Mouse (Mus musculus) adrenal gland, postnatal 4 days (tissue): ENCODE results near the gene Ecpas. TPM values are rescaled to one million over a fixed set of nuclear protein-coding genes. Genes with fewer than 3 reads are reported as not detected.

Experiments used
- DNase-seq, 2 experiments: peaks; one replicate each; pipeline ENCODE4 v3.0.0; 2021 to 2022; ENCODE audit warnings: low spot score in 2 of 2, mixed read lengths in 2 of 2
- total RNA-seq, 2 experiments: library from RNA; stranded (reverse); gene quantifications; 2 replicates each; pipeline ENCODE4 v1.2.3; 2021

Ecpas gene
- total RNA-seq, 2 experiments from 2014 or later, result 144 to 150 TPM

DNA sequence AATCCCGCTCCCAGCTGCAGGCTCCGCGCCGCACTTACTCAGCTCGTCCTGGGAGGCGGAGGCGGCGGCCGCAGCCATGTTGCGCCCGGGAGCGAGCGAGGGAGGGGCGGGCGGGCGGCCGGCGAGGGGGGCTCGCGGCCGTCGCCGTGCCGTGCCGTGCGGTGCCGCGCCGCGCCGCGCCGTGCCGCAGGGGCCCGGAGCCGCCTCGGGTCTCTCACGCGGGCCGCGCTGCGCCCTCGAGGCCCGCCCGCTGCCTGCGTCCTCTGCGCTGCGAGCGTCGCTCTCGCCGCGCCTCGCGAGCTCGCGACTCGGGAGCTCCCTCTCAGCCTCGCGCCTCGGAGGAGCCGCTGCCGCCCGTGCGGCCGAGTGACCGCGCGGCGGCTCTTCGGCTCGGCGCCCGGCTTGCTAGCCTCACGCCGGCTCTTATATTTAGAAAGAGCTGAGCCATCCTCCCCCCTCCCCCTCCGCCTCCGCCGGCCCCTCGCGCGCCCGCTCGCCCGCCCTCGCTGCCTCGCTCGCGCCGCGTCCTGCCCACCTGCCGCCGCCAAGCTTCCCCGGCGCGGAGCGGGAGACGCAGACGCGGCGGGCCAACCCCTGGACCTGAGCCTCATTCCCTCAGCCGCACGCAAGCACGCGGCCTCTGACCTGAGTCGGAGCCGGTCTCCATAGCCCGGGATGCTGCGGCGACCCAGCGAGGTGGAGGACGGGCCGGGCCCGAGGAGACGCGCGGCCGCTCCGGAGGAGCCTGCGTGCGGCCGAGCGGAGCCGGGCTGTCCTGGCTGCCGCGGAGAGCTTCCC is 519 bp downstream of the Ecpas start:
- peak; percentile 20 to 47 for DNase-seq

DNA sequence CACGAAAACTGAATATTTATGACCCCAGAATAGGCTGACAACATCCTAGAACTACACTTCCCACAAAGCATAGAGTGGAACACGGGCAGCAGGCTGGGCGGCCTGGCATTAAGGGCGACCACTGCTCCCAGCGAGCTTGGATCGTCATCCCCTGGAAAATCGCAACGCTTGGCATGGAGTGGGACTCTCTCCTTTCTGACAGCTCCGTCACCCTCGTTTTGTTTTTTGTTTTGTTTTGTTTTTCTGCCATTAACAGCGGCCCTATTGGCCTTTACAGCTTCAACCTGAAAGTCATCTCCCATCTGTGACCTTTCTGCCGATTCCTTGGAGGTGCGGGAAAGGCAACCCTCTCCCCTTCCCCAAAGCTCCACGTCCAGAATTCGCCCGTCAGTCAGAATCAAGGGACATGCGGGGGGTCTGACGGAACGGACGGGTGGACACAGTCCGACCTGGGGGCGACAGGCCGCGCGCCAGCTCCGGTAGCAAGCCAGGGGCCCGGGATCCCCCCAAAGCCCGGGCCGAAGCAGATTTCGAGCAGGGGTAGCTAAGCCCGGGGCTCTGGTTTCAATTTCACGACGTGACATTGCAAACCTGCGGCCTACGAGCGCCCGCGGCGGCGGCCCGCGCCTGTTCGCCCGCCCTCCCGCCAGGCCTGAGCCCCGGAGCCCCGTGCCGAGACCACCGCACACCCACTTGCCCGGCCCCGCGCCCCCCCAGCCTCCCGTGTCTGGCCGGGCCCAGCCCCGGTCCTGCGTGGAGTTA is 1.3 kb downstream of the Ecpas start:
- peak; percentile 36 to 40 for DNase-seq

DNA sequence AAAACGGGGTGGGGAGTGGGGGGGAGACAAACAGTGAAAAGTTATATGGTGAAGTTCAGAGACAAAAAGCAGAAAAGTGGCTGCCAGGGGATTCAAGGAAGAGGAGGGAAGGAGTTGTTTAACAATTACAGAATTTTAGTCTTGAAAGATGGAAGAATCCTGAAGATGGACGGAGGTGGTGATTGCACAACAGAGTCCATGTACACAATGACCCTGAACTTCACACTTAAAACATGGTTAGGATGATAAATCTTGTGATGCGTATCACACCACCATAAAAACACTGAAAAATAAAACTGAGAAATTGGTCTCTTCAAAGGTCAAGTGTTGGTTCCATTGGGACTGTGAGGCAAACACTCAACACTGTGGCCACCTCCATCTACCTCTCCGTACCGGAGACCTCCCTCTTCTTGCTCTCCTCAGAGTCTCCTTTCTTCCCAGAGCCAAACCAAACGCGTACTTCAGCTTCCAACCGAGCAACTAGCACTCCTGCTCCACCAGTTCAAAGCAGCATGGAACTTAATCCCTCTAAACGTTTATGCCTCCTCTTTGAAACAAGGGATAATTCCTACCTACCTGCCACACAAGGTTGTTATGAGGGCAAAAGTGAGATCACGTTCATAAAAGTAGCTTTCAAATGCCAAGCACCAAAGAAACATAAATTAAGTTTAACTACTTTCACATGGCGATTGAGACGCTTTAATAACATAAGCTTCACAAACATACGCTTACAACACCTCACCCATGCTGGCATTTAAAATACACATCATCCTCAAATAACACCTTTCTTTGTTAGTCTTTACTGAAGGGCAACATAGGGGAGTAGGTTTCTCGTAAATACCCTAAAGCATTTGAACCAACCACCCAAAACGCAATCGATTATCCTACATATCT is 2.1 kb downstream of the Ecpas start:
- DNase-seq, result no peak

DNA sequence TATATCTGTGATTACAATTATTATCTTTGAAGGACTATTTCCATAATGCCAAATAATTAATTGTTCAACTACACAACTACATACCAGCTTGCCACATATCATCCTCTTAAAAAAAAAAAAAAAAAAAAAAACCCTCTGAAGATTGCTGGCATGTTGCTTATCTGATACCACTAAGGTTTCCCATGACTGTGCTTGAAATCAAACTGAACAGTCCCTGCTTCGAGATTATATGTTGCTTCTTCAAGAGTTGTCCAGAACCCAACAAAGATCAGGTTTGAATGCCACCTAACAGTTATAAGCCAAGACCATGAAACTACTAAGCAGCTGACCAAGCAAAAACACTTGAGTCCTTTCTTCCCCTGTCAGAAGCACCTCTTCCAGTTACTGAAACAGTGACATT is 5.1 kb downstream of the Ecpas start:
- DNase-seq, result no peak

DNA sequence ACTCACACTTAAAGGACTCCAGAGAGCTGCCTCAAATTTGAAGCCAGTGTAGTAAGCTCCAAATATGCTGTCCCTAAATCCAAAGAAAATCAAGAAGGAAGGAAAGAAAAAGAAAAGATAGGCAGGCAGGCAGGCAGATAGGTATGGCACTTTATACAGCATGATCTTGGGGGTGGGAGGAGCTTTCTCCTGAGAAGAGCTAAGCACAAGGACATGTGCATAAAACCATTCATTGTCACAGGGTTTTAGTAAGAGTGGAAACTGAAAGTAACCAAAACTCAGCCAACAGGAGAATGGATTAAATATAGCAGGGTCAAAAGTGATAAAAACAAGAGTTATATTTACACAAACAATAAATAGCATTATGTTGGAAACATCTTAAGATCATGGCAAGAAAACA is 14.2 kb downstream of the Ecpas start:
- DNase-seq, result no peak

DNA sequence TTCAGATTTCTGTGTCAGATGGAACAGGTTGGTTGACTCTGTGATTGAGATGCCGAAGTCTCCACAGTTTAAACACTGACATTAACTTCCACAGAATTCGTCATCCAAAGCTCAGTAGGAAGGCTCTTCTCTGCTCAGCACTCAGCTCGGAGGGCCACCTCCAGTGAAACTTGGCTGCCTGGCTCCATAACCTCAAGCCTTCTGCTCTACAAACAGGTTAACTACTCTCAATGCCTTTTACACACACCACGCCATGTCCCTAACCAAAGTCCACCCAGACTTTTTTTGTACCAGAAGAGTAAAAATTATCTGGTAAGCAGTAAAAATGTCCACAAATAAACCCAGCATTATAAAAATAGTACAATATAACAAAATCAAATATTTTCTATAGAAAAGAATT is 15.1 kb downstream of the Ecpas start:
- DNase-seq, result no peak

DNA sequence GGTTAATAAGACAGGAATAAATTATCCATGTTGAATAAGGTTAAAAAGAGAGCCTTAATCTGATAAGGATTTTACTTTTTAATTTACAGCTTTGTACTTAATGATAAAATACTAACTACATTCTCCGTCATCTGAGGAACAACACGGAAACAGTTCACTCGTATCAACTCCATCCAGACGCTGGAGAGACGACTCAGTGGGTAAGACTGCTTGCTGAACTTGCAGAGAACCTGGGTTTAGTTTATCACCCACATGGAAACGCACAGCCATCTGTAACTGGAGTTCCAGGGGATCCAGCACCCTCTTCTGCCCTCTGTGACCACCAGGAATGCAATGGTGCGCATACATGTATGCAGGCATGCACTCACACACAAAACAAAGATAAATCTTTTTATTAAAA is 18.1 kb downstream of the Ecpas start:
- no peak for DNase-seq

DNA sequence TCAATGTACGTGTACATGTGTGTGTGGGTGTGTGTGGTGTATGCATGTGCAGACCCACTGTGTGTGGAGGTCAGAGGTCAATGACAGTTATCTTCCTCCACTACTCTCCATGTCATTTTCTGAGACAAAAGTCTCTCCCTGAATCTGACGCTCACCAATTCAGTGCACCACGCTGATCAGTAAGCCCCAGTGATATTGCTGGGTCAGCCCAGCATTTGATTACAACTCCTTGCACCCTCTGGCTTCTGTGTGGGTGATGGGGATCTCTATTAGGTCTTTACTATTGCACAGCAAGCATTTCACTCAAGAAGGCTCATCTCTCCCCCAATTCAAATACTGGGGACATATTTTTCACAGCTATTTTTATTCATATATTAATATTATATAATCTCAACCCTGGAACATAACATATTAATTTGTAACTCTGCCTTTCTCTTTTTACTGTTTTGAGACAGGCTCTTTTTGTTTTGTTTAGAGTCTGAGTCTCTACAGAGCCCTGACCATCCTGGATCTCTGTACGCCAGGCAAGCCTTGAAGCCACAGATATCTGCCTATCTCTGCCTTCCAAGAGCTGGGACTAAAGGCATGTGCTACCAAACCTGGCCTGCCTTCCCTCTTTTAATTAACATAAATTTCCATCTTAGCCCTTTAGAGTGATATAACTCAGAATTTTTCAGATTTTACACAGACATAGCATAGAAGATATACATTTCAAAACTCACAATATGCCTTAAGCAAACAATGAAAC is 22.3 kb downstream of the Ecpas start:
- no peak for DNase-seq

DNA sequence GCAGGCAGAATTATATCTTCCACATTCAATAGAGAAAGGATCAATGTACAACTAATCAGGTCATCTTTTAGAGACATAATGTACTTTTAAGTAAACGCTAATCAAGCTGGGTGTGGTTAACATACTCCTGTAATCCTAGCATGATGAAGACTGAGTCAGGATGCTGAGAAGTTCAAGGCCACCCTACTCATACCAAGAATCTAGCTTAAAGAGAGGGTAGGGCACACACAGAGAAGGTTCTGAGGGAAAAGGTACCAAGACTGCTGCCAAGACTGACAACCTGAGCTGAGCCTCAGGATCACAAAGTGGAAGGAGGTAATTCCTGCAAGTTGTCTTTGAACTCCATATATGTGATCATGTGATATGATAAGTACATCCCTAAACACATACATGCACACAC is 24.0 kb downstream of the Ecpas start:
- no peak for DNase-seq

DNA sequence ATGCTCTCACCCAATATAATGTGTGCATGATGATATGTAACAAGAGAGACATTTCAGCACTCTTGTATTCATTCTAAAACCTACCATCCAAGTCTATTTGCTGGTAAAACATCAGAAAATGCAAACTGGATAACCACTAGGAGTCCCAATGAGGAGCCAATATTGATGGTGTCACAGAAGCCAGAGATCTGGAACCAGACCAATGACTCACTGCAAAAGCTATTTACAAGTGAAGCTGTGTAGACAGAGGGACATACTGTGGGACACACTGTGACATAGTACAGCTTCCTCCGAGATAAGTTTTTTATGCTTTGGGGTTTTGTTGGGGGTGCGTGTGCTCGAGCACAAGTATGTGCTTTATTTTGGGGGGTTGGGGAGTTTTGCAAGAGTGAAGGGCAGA is 24.9 kb downstream of the Ecpas start:
- no peak for DNase-seq

DNA sequence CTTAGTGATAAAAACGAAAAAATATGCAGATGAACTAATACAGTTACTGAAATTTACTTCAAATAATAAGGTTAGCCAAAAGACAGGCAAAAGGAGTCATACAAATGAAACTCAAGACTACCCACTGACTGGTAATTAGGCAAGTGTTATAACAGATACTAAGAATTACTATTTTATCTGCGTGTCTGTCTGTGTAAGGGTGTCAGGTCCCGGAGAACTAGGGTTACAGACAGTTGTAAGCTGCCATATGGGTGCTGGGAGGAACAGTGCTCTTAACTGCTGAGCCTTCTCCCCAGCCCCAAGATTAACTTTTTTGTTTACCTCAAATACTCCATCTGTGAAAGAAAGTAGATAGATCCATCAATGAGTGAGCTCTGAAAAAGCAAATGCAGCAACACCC is 25.8 kb downstream of the Ecpas start:
- DNase-seq, result no peak

DNA sequence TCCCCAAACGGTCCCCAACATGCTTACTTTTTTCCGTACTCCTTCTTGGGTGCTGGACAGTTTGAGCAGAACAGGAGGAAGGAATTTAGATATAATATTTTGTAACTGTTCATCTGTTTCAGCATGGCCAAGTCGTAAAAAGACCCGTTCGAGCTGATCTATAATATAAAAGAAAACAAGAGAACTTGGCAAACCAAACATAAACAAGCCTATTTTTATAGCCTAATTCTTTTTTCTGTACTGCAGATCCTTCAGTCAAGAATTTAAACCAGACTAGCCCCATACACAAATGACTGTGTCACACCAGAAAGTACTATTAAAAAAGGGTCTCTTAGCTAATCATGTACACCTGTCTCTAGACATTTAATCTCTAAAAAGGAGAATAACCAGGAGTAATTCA is 27.2 kb downstream of the Ecpas start:
- DNase-seq, result no peak

DNA sequence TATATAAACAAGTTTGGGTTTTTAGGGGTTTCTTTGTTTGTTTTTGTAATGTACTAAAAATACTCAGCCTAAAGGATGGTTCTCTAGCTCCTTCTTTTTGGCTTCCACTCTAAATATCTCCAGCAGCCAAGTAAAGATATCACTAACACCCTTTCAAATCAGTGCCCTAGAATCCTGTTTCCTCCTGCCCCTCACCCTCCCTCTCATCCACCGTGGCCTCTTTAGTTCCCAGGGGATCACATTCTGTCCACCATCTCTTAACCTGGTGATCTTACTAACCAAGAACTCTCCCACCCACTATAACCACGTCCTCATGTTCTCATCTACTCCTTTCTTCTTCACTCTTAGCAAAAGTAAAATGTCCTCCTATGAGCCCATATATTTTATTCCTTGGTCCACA is 28.7 kb downstream of the Ecpas start:
- DNase-seq, result no peak

DNA sequence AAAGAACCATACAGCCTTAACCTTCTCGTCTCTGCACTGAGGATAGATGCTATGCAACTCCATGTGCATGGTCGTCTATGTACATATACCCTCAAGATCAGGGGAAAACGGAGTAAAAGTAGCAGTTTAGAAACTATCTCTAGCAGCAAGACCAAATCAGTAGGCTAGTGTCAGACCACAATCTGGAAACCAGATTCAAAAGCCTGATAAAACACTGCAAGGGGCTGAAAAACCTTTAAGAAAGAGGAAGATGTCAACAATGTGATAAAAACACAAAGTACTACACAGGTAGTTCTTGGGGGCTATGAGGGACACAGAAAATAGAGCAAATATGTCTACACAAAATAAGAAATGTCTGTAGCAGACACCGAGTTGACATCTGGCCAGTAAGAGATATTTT is 38.2 kb downstream of the Ecpas start:
- DNase-seq, result no peak

DNA sequence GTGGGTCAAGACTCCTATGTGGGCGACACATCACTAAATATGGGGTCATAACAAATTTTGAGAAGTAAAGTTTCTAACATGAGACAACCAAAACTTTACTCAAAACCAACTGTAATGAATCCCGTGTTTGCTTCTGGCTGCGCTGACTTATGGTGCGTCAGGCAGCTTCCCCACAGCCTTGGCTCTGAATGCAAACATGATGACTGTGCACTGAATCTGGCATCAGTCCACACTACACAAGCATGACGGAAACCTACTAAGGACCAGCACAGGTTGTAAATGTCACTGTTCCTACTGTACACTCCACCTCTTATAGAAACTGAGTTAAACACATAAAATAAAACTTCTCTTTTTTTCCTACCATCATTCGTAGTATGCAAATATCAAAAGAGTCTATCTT is 45.3 kb downstream of the Ecpas start:
- DNase-seq, result no peak

DNA sequence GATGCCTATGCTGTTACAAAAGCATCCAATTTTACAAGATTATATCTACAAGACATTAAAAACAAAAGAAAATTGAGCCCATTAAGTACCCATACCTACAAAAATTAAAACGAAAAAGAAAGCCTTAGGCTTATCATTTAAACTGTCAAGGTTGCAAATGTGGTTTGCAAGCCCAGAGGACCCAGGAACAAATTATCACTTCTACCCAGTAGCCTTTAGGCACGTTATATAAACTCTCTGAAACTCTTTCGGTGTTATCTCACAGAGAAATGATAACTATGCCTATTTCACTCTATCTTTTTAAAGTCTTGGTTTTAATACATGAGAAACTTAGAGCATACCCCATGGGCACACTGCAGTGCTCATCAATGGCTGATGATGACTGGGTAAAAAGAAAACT is 79.6 kb downstream of the Ecpas start:
- DNase-seq, result no peak

DNA sequence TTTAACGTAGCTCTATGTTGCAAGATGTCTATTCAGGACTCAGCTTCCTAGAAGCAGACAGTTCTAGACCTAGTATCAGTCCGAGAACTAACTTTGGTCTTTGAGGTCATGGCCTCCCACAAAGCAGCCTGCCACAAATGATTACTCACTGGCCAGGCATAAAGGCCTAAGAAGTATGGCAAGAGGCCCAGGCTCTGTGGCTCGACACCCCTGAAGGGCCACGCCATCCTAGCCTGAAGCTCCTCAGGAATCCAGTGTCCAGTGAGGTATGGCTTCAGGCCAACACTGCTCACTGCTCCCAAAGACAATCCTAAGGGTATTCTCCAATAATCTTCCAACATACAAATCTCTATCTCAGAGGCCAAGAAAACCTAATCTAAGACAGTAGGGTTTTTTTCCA is 86.6 kb downstream of the Ecpas start:
- DNase-seq, result no peak

DNA sequence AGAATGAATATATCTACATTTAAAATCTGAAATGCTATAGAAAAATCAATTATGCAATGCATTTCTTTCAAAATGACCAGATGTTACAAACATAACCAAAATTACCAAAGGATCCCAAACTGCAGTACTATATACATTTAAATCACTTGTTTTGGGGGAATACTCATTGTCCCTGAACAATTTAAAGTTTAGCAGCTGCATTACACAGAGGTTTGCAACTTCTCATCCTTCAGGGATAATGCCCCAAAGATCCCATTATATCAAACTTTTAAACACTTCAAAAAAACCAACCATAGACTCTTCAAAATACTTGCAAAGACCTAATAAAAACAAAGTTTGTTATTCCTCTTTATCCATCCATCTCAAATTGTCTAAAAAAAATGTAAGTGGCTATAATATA is 124.9 kb downstream of the Ecpas start, which contains the start of gene Olfr267:
Gene Olfr267, minus strand, starts transcription at position 101 of the 400 bp plus-strand sequence.
- DNase-seq, result no peak

DNA sequence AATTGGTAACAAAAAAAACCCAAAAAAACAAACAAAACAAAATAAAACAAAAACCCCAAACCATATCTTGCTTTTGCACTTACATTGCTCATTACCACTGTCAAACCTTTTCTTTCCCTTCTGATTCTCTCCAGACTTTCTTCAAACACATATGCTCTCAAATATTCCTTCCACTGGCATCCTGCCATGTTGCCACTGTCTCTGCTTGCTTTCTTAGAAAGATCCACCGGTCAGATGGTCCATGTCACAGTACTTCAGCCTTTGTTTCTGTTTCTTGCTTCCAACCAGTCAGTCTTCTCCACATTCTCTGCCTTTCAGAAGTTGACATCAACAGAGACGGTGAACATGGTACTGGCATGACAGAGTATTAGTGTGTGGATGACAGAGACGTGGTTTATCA is 125.9 kb downstream of the Ecpas start:
- DNase-seq, result no peak

DNA sequence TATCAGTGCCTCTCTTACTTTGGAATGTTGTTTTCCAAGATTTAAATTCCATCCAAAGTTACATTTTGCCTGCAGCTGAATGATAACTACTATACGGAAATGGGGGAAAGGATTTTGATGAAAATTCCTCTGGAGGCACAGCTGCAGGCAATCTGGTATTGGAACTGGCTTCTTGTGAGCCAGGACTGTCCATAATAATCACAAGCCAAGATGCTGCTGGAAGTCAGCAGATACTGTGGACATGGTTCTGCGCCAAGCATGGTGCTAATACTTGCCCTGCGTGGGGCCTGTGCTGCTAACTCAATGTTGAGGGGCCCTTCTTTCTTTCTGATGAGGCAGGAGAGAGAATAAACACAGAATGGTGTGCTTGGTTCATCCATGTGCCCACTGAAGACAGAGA is 149.1 kb downstream of the Ecpas start:
- DNase-seq, result no peak

DNA sequence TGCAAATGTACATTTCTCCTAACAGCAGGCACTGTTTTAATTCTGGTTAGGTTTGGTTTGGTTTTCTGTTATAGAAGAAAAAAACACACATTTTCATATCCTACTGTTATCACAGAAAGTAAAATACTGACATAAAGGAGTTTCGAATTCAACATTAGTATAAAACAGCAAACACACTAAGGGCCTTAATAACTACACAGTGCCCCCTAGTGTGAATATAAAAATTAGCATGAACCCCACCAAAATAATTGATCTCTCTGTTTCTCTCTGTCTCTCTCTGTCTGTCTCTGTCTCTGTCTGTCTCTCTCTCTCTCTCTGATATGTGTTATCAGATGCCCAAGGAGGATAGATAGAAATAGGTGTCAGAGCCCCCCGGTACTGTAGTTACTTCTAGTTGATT is 163.0 kb downstream of the Ecpas start:
- DNase-seq, result no peak
